Mouse (Mus musculus) lung, postnatal 0 days (tissue): ENCODE results near the gene Nudt15. TPM values are rescaled to one million over a fixed set of nuclear protein-coding genes. Genes with fewer than 3 reads are reported as not detected.
A peak's percentile ranks its signal among the peaks of the same experiment; 100 is the strongest.
"Not testable (repeated sequence)": the region's sequence is repeated elsewhere in the genome, so short reads cannot be mapped to it uniquely, and the experiment has no call there.

Experiments
- ATAC-seq: fragments of 200-750 bp; cut with Nextera tagmentation; 2 replicates; pipeline ENCODE4 v1.8.0; 2017; ENCODE audit warnings: moderate library complexity
- DNase-seq: peaks from one replicate; pipeline ENCODE4 v3.0.0-alpha.2; 2016; ENCODE audit warnings: low spot score
- H3K27ac ChIP-seq: fragments of 300-500 bp; sonication (generic); 2 replicates; pipeline ENCODE4 v1.5.1; 2014; ENCODE audit warnings: antibody characterized with exemption, mild to moderate bottlenecking, low read length, mixed read lengths
- H3K27me3 ChIP-seq: fragments of 300-500 bp; sonication (generic); replicated peaks from 2 replicates; pipeline ENCODE4 v1.6.1; 2014; ENCODE audit warnings: low read length, mixed read lengths; ENCODE audit not compliant: insufficient read depth
- H3K36me3 ChIP-seq: fragments of 300-500 bp; sonication (generic); 2 replicates; pipeline ENCODE4 v1.6.1; 2014; ENCODE audit warnings: low read length, mixed read lengths; ENCODE audit not compliant: insufficient read depth
- H3K4me1 ChIP-seq: fragments of 300-500 bp; sonication (generic); 2 replicates; pipeline ENCODE4 v1.6.1; 2014; ENCODE audit warnings: antibody characterized with exemption, low read depth, low read length, mixed read lengths; ENCODE audit not compliant: insufficient read depth
- H3K4me2 ChIP-seq: fragments of 300-500 bp; sonication (generic); replicated peaks from 2 replicates; pipeline ENCODE4 v1.6.1; 2014; ENCODE audit warnings: low read depth, mild to moderate bottlenecking, low read length, moderate library complexity, mixed read lengths
- H3K4me3 ChIP-seq: fragments of 300-500 bp; sonication (generic); 2 replicates; pipeline ENCODE4 v1.5.1; 2014; ENCODE audit warnings: low read depth, low read length
- H3K9ac ChIP-seq: fragments of 300-500 bp; sonication (generic); replicated peaks from 2 replicates; pipeline ENCODE4 v1.6.1; 2014; ENCODE audit warnings: low read depth, mild to moderate bottlenecking
- H3K9me3 ChIP-seq: fragments of 300-500 bp; sonication (generic); 2 replicates; pipeline ENCODE4 v1.6.1; 2016; ENCODE audit warnings: low read length, mixed read lengths
- CTCF ChIP-seq: IDR thresholded peaks from 2 replicates; pipeline ENCODE4 v1.5.1; 2016; ENCODE audit warnings: antibody characterized with exemption, mild to moderate bottlenecking
- EP300 ChIP-seq: IDR thresholded peaks from 2 replicates; pipeline ENCODE4 v1.6.1; 2016; ENCODE audit warnings: antibody characterized with exemption, mild to moderate bottlenecking, control low read depth
- WGBS: fragments of 180-500 bp; shearing (Covaris S2); extraction: QIAGEN DNeasy Blood & Tissue Kit; methylation state at CpG from one replicate; pipeline ENCODE4 v1.1.7; 2014; 5-methylcytosine and 5-hydroxymethylcytosine counted together
- polyA plus RNA-seq: library from polyadenylated mRNA; unstranded; fragments of >200 nt; fragmentation: Nextera tagmentation; extraction: Ambion mirVana; gene quantifications from 2 replicates; pipeline ENCODE4 v1.2.1, GENCODE M21; 2015

Nudt15 gene
- 2.5 and 2.7 TPM in 2 replicates for polyA plus RNA-seq

GRCm38 (mm10) chr14:73548051-73548450 lies at the start of gene Nudt15:
TSS of gene Nudt15 (minus strand) at chr14:73548242.
- H3K27ac ChIP-seq, result no peak within 1 kb of the TSS
- H3K4me3 ChIP-seq, result no peak within 1 kb of the TSS

GRCm38 (mm10) chr14:73592166-73592565 lies 44.1 kb upstream of the Nudt15 start:
- ATAC-seq (no peak), DNase-seq (no peak)
- Histone ChIP-seq H3K4me2 (no peak overlapping the region), H3K9ac (no peak overlapping the region), H3K27me3 (no peaks in the 10 kb centered on the region), H3K9me3 (no peaks in the 10 kb centered on the region), H3K4me3 (no peak overlapping the region), H3K4me1 (no peaks in the 10 kb centered on the region), H3K27ac (no peak overlapping the region), H3K36me3 (peaks cover 15% of the 10 kb centered on the region; the same call in 1 of the 2 replicates)
- 70% methylated on average over 1 of the region's 1 CpGs for WGBS
- TF ChIP-seq CTCF (no peak), EP300 (no peak)

More at GRCm38 (mm10) chr14:73548051-73548450, at the start of gene Nudt15:
- 76% methylated on average over 3 of the region's 3 CpGs for WGBS
- H3K36me3 ChIP-seq, result no peaks in the 10 kb centered on the region
- no peaks in the 10 kb centered on the region for H3K4me1 ChIP-seq
- H3K9ac ChIP-seq, result no peak within 1 kb of the TSS
- H3K27me3 ChIP-seq, result no peaks in the 10 kb centered on the region
- ATAC-seq (no peak), DNase-seq (no peak)
- TF ChIP-seq EP300, result no peak
- TF ChIP-seq CTCF, result no peak
- no peaks in the 10 kb centered on the region for H3K9me3 ChIP-seq
- no peak within 1 kb of the TSS for H3K4me2 ChIP-seq

DNA sequence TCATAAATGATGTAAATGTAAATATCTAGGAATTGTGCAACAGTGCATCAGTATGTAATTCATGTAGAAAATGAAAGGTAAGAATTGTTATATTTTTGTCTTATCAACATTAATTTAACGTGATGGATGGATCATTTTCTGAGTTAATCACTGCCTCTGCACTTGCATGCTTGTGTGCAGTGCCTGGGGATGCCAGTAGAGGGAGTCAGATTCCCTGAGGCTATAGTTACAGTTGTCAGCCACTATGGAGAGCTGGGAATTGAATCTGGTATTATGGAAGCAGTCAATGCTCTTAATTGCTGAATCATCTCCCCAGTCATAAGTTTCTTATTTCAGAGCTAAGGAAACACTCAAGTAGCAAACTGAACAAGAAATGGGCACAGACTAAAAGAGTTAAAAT lies 40.0 kb upstream of the Nudt15 start:
- ATAC-seq (no peak), DNase-seq (no peak)
- Histone ChIP-seq H3K9me3 (no peaks in the 10 kb centered on the region), H3K4me1 (no peaks in the 10 kb centered on the region), H3K4me2 (no peak overlapping the region), H3K27me3 (no peaks in the 10 kb centered on the region), H3K36me3 (peaks cover 15% of the 10 kb centered on the region), H3K9ac (no peak overlapping the region), H3K4me3 (no peak overlapping the region), H3K27ac (no peak overlapping the region)
- WGBS, result 89% methylated on average over 1 of the region's 1 CpGs
- TF ChIP-seq CTCF (peak; percentile 47), EP300 (no peak)

DNA sequence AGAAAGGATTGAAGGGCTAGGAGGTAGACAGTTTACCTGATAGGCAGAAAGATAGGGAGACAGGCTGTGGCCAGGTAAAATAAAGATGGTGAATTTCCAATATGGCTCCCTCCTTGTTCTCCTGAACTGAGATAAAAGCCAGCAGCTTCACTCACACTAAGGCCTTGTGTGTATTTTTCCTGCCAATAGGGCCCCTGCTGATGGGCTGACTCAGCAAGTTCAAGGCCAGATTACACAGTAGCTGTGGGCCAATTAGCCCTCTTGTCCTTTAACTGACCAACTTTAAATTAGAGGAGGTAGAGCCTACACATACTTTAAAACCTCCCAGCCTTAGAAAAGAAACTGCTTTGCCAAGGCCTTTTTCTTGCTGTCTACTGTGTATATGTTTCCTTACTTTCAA lies 28.3 kb upstream of the Nudt15 start:
- no peak for DNase-seq

GRCm38 (mm10) chr14:73574053-73574452 lies 26.0 kb upstream of the Nudt15 start:
- no peaks in the 10 kb centered on the region for H3K9me3 ChIP-seq
- H3K36me3 ChIP-seq, result 0 out of 2 replicates have a peak, but pooled peaks cover 5% of the 10 kb centered on the region
- no peak overlapping the region for H3K9ac ChIP-seq
- H3K27ac ChIP-seq, result no peak overlapping the region
- H3K4me2 ChIP-seq, result no peak overlapping the region
- no peak for ATAC-seq
- DNase-seq, result no peak
- no peak overlapping the region for H3K4me3 ChIP-seq
- no peak for TF ChIP-seq EP300
- no peak for TF ChIP-seq CTCF
- 95% methylated on average over 5 of the region's 5 CpGs for WGBS
- H3K4me1 ChIP-seq, result no peaks in the 10 kb centered on the region
- no peaks in the 10 kb centered on the region for H3K27me3 ChIP-seq

More for the DNA sequence above, 28.3 kb upstream of the Nudt15 start:
- peaks cover 14% of the 10 kb centered on the region; the same call in 1 of the 2 replicates for H3K36me3 ChIP-seq
- H3K4me2 ChIP-seq, result no peak overlapping the region
- no peak for ATAC-seq
- H3K27me3 ChIP-seq, result no peaks in the 10 kb centered on the region
- H3K9ac ChIP-seq, result no peak overlapping the region
- H3K27ac ChIP-seq, result no peak overlapping the region
- H3K4me3 ChIP-seq, result no peak overlapping the region
- no peak for TF ChIP-seq CTCF
- no peak for TF ChIP-seq EP300
- H3K9me3 ChIP-seq, result no peaks in the 10 kb centered on the region
- H3K4me1 ChIP-seq, result no peaks in the 10 kb centered on the region

GRCm38 (mm10) chr14:73571143-73571542 lies 23.1 kb upstream of the Nudt15 start:
- 93% methylated on average over 4 of the region's 4 CpGs for whole genome bisulfite sequencing
- Histone ChIP-seq H3K9me3 (no peaks in the 10 kb centered on the region), H3K4me3 (no peak overlapping the region)

DNA sequence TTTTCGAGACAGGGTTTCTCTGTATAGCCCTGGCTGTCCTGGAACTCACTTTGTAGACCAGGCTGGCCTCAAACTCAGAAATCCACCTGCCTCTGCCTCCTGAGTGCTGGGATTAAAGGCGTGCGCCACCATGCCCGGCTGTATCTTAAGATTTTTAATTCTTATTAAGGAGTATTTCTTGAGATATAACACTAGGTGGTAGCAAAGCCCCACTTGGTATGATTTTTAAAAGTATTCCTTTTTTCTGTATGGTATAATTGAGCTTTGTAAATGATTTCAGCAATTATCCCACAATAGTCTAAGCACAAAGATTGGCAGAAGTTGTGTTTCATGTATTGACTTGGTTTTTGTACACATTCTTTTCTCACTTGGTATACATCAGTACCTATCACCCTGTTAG lies 21.8 kb upstream of the Nudt15 start:
- H3K36me3 ChIP-seq, H3K27me3 ChIP-seq, H3K27ac ChIP-seq, H3K4me3 ChIP-seq, ATAC-seq, H3K4me2 ChIP-seq, H3K9me3 ChIP-seq, H3K9ac ChIP-seq, H3K4me1 ChIP-seq: not testable (repeated sequence)
- TF ChIP-seq CTCF, result 0 out of 2 replicates have a peak, but pooled peaks have one; percentile 21
- 83% methylated on average over 4 of the region's 4 CpGs for WGBS
- peak; percentile 13 for DNase-seq

More at GRCm38 (mm10) chr14:73571143-73571542, 23.1 kb upstream of the Nudt15 start:
- no peak overlapping the region for H3K27ac ChIP-seq
- DNase-seq, result no peak
- H3K4me1 ChIP-seq, result no peaks in the 10 kb centered on the region
- TF ChIP-seq CTCF (no peak), EP300 (no peak)
- no peak overlapping the region for H3K4me2 ChIP-seq
- ATAC-seq, result no peak
- no peaks in the 10 kb centered on the region for H3K27me3 ChIP-seq
- no peak overlapping the region for H3K9ac ChIP-seq
- H3K36me3 ChIP-seq, result 0 out of 2 replicates have a peak, but pooled peaks cover 2% of the 10 kb centered on the region
